Mouse (Mus musculus) ES-E14 (cell line): ENCODE results near the gene Kctd5. TPM values are rescaled to one million over a fixed set of nuclear protein-coding genes. Genes with fewer than 3 reads are reported as not detected.

ENCODE experiments used
- DNase-seq: peaks from one replicate; pipeline ENCODE4 v3.0.0-alpha.2; 2013; ENCODE audit warnings: low read depth, low spot score
- H3K27ac ChIP-seq: 2 replicates; pipeline ENCODE4 v1.5.1; 2012; ENCODE audit warnings: low read depth, mild to moderate bottlenecking, low read length, moderate library complexity, mixed read lengths; ENCODE audit not compliant: poor library complexity, insufficient read depth, severe bottlenecking
- H3K36me3 ChIP-seq: 2 replicates; pipeline ENCODE4 v1.6.1; 2012; ENCODE audit warnings: mild to moderate bottlenecking, low read length, moderate library complexity, mixed read lengths; ENCODE audit not compliant: control insufficient read depth, poor library complexity, insufficient read depth, severe bottlenecking
- H3K4me1 ChIP-seq, 2 experiments: fragments of 150-350 bp in 1 of 2; sonication (generic) in 1 of 2; 2 replicates each; pipeline ENCODE4 v1.6.1; 2012; ENCODE audit warnings: low read length in 2 of 2, mild to moderate bottlenecking in 1 of 2, mixed read lengths in 1 of 2; ENCODE audit not compliant: control insufficient read depth in 2 of 2, insufficient read depth in 2 of 2, poor library complexity in 1 of 2
- H3K4me3 ChIP-seq, 2 experiments: fragments of 150-350 bp in 1 of 2; sonication (generic) in 1 of 2; 2 replicates each; pipeline ENCODE4 v1.5.1; 2012; ENCODE audit warnings: low read length in 2 of 2, low read depth in 1 of 2, mild to moderate bottlenecking in 1 of 2, mixed read lengths in 1 of 2; ENCODE audit not compliant: insufficient read depth in 1 of 2, poor library complexity in 1 of 2, severe bottlenecking in 1 of 2
- H3K9ac ChIP-seq: 2 replicates; pipeline ENCODE4 v1.6.1; 2012; ENCODE audit warnings: low read depth, mild to moderate bottlenecking, low read length, mixed read lengths; ENCODE audit not compliant: poor library complexity, insufficient read depth, severe bottlenecking
- H3K9me3 ChIP-seq: fragments of 150-350 bp; sonication (generic); 2 replicates; pipeline ENCODE4 v1.6.1; 2012; ENCODE audit warnings: low read depth, mild to moderate bottlenecking, low read length; ENCODE audit not compliant: control insufficient read depth, insufficient read depth
- CHD2 ChIP-seq: IDR thresholded peaks from 2 replicates; pipeline ENCODE4 v1.6.1; 2014; ENCODE audit warnings: mild to moderate bottlenecking, low read depth, low read length, inconsistent platforms
- HCFC1 ChIP-seq: IDR thresholded peaks from 2 replicates; pipeline ENCODE4 v1.6.1; 2012; ENCODE audit warnings: low read length, inconsistent platforms, borderline replicate concordance; ENCODE audit not compliant: insufficient read depth
- MAFK ChIP-seq: IDR thresholded peaks from 2 replicates; pipeline ENCODE4 v1.6.1; 2014; ENCODE audit warnings: mild to moderate bottlenecking, low read depth, low read length, inconsistent platforms; ENCODE audit not compliant: insufficient read depth
- ZC3H11A ChIP-seq: IDR thresholded peaks from 2 replicates; pipeline ENCODE4 v1.6.1; 2012; ENCODE audit warnings: low read depth, mild to moderate bottlenecking, inconsistent platforms, low read length, borderline replicate concordance
- ZNF384 ChIP-seq: IDR thresholded peaks from 2 replicates; pipeline ENCODE4 v1.6.1; 2012; ENCODE audit warnings: low read depth, low read length, inconsistent platforms
- in situ Hi-C, 2 experiments: fragments of 600-800 bp; cut with MboI; formaldehyde crosslinking; loops; one replicate each; pipeline ENCODE4 v1.15.1; 2025; ENCODE audit warnings: low sequenced_read_pairs in 2 of 2, inconsistent platforms in 1 of 2; ENCODE audit not compliant: unreplicated experiment in 2 of 2
- total RNA-seq: library from RNA; depleted of rRNA; stranded (reverse); fragments of 300-350 nt; gene quantifications from 2 replicates; pipeline ENCODE4 v1.2.3, GENCODE M21; 2012

The Kctd5 gene
- total RNA-seq, 1 experiment = 42.3 TPM

GRCm38 (mm10) chr17:24021375-24022199, 51.7 kb downstream of the Kctd5 start:
- TF ChIP-seq ZC3H11A (no peak), MAFK (no peak), CHD2 (no peak), HCFC1 (no peak), ZNF384 (no peak)
- Histone ChIP-seq H3K4me1 (peaks cover 9 to 18% of the 10 kb centered on the region in 2 experiments; a peak in 3 of 4 replicates), H3K27ac (peak overlapping the region; percentile 50; the same call in 1 of the 2 replicates), H3K9ac (peak overlapping the region; percentile 46), H3K9me3 (no peaks in the 10 kb centered on the region), H3K4me3 (peak overlapping the region; percentile 39 to 65), H3K36me3 (no peaks in the 10 kb centered on the region; the same call in 1 of the 2 replicates)
- in situ Hi-C loops = no loop called here
- DNase-seq = no peak

- Histone ChIP-seq H3K4me3 (no peak overlapping the region), H3K9ac (no peak overlapping the region), H3K27ac (no peak overlapping the region), H3K36me3 (no peaks in the 10 kb centered on the region; the same call in 1 of the 2 replicates), H3K4me1 (peaks cover 9 to 18% of the 10 kb centered on the region in 2 experiments; a peak in 3 of 4 replicates), H3K9me3 (no peaks in the 10 kb centered on the region)
- in situ Hi-C loops = no loop called here
- no peak for TF ChIP-seq CHD2
- no peak for TF ChIP-seq ZC3H11A
- TF ChIP-seq ZNF384 = no peak
- no peak for TF ChIP-seq MAFK
- no peak for DNase-seq
Observed at GRCm38 (mm10) chr17:24020696-24021095, 52.6 kb downstream of the Kctd5 start.

GRCm38 (mm10) chr17:24015727-24016126, 57.6 kb downstream of the Kctd5 start:
- no peaks in the 10 kb centered on the region; the same call in 1 of the 2 replicates for H3K36me3 ChIP-seq
- H3K27ac ChIP-seq = no peak overlapping the region
- H3K9ac ChIP-seq = peak overlapping the region; percentile 63
- in situ Hi-C loops = no loop called here
- peaks cover 0 to 5% of the 10 kb centered on the region in 2 experiments; a peak in 1 of 4 replicates for H3K4me1 ChIP-seq
- H3K4me3 ChIP-seq = peak overlapping the region; percentile 51 to 55
- DNase-seq = peak; percentile 72
- TF ChIP-seq MAFK (no peak), ZNF384 (no peak), HCFC1 (no peak), CHD2 (no peak), ZC3H11A (no peak)
- no peaks in the 10 kb centered on the region for H3K9me3 ChIP-seq

- DNase-seq = no peak
- Histone ChIP-seq H3K9ac (no peak overlapping the region), H3K27ac (no peak overlapping the region), H3K9me3 (no peaks in the 10 kb centered on the region), H3K36me3 (no peaks in the 10 kb centered on the region), H3K4me1 (peaks cover 0 to 5% of the 10 kb centered on the region in 2 experiments; a peak in 1 of 4 replicates), H3K4me3 (peak overlapping the region in 1 of 2 experiments; percentile 3; a peak in 1 of 4 replicates)
- TF ChIP-seq ZNF384 (no peak), CHD2 (no peak), HCFC1 (no peak), MAFK (no peak), ZC3H11A (no peak)
- in situ Hi-C loops = no loop called here
Observed at GRCm38 (mm10) chr17:24014433-24014965, 58.8 kb downstream of the Kctd5 start.
